Mouse (Mus musculus) bone marrow, adult 2 months (tissue): ENCODE measurements at regions not wholly inside any gene's neighbourhood (a gene's known extent, or its start where the extent isn't known, plus 50 kb on each side); places are given as distances from the start of the nearest gene placed in this dataset.

Experiments used
- H3K27ac ChIP-seq: fragments of 200-500 bp; 2 replicates; pipeline ENCODE4 v1.5.1; 2012; ENCODE audit warnings: low read depth, mild to moderate bottlenecking, control low read depth, inconsistent platforms, low read length; ENCODE audit not compliant: control insufficient read depth, poor library complexity, insufficient read depth
- H3K4me1 ChIP-seq: fragments of 200-500 bp; 2 replicates; pipeline ENCODE4 v1.6.1; 2011; ENCODE audit warnings: low read length; ENCODE audit not compliant: control insufficient read depth, insufficient read depth
- H3K4me3 ChIP-seq: fragments of 200-500 bp; replicated peaks from 2 replicates; pipeline ENCODE3; 2011; ENCODE audit warnings: mild to moderate bottlenecking, low read depth, low read length, control low read depth; ENCODE audit not compliant: control insufficient read depth
- CTCF ChIP-seq: fragments of 200-500 bp; IDR thresholded peaks from 2 replicates; pipeline ENCODE4 v1.5.1; 2011; ENCODE audit warnings: low read length, control low read depth; ENCODE audit not compliant: control insufficient read depth, insufficient read depth
- POLR2A ChIP-seq: fragments of 200-500 bp; IDR thresholded peaks from 2 replicates; pipeline ENCODE4 v1.6.1; 2011; ENCODE audit warnings: low read depth, mild to moderate bottlenecking, control low read depth, low read length, borderline replicate concordance; ENCODE audit not compliant: control insufficient read depth
- WGBS: fragments of 180-500 bp; shearing (Covaris S2); methylation state at CpG from one replicate; pipeline ENCODE4 v1.1.7; 2018; 5-methylcytosine and 5-hydroxymethylcytosine counted together

GRCm38 (mm10) chr12:71393752-71394151 lies 84.1 kb downstream of the Dact1 start:
- Histone ChIP-seq H3K27ac (no peak overlapping the region), H3K4me3 (no peak overlapping the region), H3K4me1 (no peaks in the 10 kb centered on the region)
- WGBS = 75% methylated on average over 1 of the region's 1 CpGs
- TF ChIP-seq POLR2A (no peak), CTCF (no peak)

GRCm38 (mm10) chr12:71397456-71397855 lies 87.8 kb downstream of the Dact1 start:
- Histone ChIP-seq H3K27ac (no peak overlapping the region), H3K4me1 (no peaks in the 10 kb centered on the region), H3K4me3 (no peak overlapping the region)
- WGBS = 83% methylated on average over 7 of the region's 7 CpGs
- TF ChIP-seq POLR2A = no peak
- no peak for TF ChIP-seq CTCF

- H3K4me3 ChIP-seq = no peak overlapping the region
- H3K4me1 ChIP-seq = no peaks in the 10 kb centered on the region
- H3K27ac ChIP-seq = no peak overlapping the region
- TF ChIP-seq POLR2A (no peak), CTCF (no peak)
- WGBS = 94% methylated on average over 3 of the region's 3 CpGs
Observed at GRCm38 (mm10) chr12:71398701-71399100, 89.0 kb downstream of the Dact1 start.

GRCm38 (mm10) chr12:71400201-71400600 lies 90.5 kb downstream of the Dact1 start:
- Histone ChIP-seq H3K4me3 (no peak overlapping the region), H3K4me1 (no peaks in the 10 kb centered on the region), H3K27ac (no peak overlapping the region)
- 85% methylated on average over 6 of the region's 6 CpGs for WGBS
- TF ChIP-seq CTCF = no peak
- no peak for TF ChIP-seq POLR2A

GRCm38 (mm10) chr12:71401621-71402416 lies 92.1 kb downstream of the Dact1 start:
- Histone ChIP-seq H3K27ac (no peak overlapping the region), H3K4me3 (no peak overlapping the region), H3K4me1 (no peaks in the 10 kb centered on the region)
- TF ChIP-seq CTCF (no peak), POLR2A (no peak)
- 25% methylated on average over 6 of the region's 6 CpGs for WGBS

- Histone ChIP-seq H3K27ac (no peak overlapping the region), H3K4me1 (no peaks in the 10 kb centered on the region), H3K4me3 (no peak overlapping the region)
- TF ChIP-seq POLR2A (no peak), CTCF (no peak)
- 71% methylated on average over 3 of the region's 3 CpGs for WGBS
Observed at GRCm38 (mm10) chr12:71407294-71407693, 97.6 kb downstream of the Dact1 start.

- 56% methylated on average over 3 of the region's 3 CpGs for WGBS
- no peaks in the 10 kb centered on the region for H3K4me1 ChIP-seq
- TF ChIP-seq CTCF = no peak
- no peak for TF ChIP-seq POLR2A
- H3K27ac ChIP-seq = no peak overlapping the region
- H3K4me3 ChIP-seq = no peak overlapping the region
Observed at GRCm38 (mm10) chr12:71408396-71409050, 98.8 kb downstream of the Dact1 start.

GRCm38 (mm10) chr12:71412331-71412730 lies 102.6 kb downstream of the Dact1 start:
- no peak overlapping the region for H3K4me3 ChIP-seq
- TF ChIP-seq POLR2A (no peak), CTCF (no peak)
- 67% methylated on average over 3 of the region's 3 CpGs for WGBS

GRCm38 (mm10) chr12:71416968-71417367 lies 107.3 kb downstream of the Dact1 start:
- no peak overlapping the region for H3K27ac ChIP-seq
- TF ChIP-seq POLR2A (no peak), CTCF (no peak)
- H3K4me3 ChIP-seq = no peak overlapping the region
- WGBS = 76% methylated on average over 2 of the region's 2 CpGs
- H3K4me1 ChIP-seq = no peaks in the 10 kb centered on the region

More at GRCm38 (mm10) chr12:71412331-71412730, 102.6 kb downstream of the Dact1 start:
- no peaks in the 10 kb centered on the region for H3K4me1 ChIP-seq
- H3K27ac ChIP-seq = no peak overlapping the region
